16 mouse cellular contexts compared by ENCODE assay signal in the genomic region with DNA sequence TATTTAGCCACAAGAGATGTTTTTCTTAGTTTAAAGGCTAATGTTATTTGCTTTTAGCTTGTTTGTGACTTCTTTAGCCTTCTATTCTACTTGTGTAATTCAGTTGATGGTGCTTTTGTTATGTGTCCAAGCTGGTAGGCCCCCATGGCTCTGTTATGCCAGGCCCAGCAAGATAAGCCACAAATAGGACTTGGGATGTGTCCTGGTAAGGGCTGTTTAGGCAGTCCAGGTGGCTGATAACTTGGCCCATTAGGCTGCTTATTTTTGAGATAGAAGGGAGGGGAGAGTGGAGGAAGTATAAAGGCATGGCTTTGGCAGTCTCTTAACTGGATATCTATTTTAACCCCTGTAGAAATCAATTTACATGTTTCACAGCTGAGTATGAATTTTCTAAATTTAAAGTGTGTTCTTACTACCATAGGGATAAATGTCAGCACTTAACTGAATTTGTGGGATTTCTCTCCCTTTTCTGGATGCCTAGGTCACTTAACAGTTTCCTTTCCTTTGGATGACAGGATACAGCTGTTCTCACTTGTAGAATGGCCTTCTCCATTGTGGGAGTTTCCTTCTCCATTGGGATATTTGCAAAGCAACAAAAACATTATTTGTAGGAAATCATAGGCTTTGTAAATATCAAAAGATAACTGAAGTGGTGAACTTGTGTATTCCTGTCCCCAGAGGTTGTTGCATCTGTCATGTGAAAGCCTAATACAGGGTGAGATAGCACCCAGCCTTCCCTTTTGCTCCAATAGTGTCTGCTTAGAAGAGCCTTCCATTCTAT.
DNase-seq lines count a peak whose midpoint lies in the region; ATAC-seq and TF ChIP-seq lines count a peak whose summit lies in the region.
"Had no signal": no experiment of that assay in that cellular context is flagged by ENCODE, and none has a peak within 500 bp of the region (broad histone marks: within the 10 kb centered on the region; RNA-seq: fewer than 3 reads in every experiment).

No protein-coding gene starts in this region.

- peak overlapping the region; percentile 77 for H3K27ac ChIP-seq in heart, adult 2 months
- 0 out of 2 replicates have a peak overlapping the region, but pooled peaks have one; percentile 36 for H3K27ac ChIP-seq in liver, adult 2 months (replicated peaks; ENCODE audit: insufficient read depth, low read depth, low read length)
- H3K27ac ChIP-seq in liver, embryonic 12.5 days, result no peak overlapping the region
- peak overlapping the region; percentile 76 for H3K27ac ChIP-seq in heart, embryonic 12.5 days (ENCODE audit: poor library complexity, severe bottlenecking)
- peak overlapping the region; percentile 66; the same call in 1 of the 2 replicates for H3K27ac ChIP-seq in intestine, embryonic 16.5 days (ENCODE audit: low read length)
- H3K27ac ChIP-seq: layer of hippocampus, adult 2 months; macrophage had no signal

- intact Hi-C loops in heart, adult 2 months (cut with DNase I), result no loop called here

- DNase-seq in heart, adult 2 months, result peak in 1 of 2 experiments; percentile 59
- DNase-seq in heart, postnatal 4 days, result no peak
- DNase-seq in liver, adult 2 months (ENCODE audit: extremely low read depth, low read depth, low spot score), result no peak
- DNase-seq in thymus, adult 18-20 months, result no peak
- DNase-seq in right cerebral cortex, postnatal 10 days (ENCODE audit: low spot score in 2 of 2), result no peak
- DNase-seq: cerebellum, adult 9-11 months; forebrain, postnatal 0 days; gastrocnemius, postnatal 36 days; midbrain, embryonic 14.5 days had no signal

- no peak for TF ChIP-seq POLR2A in heart, adult 2 months (IDR thresholded peaks at IDR 0.05; ENCODE audit: insufficient read depth, low read depth, low read length)
- TF ChIP-seq POLR2A in liver, adult 2 months (IDR thresholded peaks at IDR 0.05; ENCODE audit: extremely low read depth, insufficient read depth, low read length), result no peak

- peaks cover 2% of the 10 kb centered on the region for H3K79me2 ChIP-seq in heart, adult 2 months (replicated peaks; ENCODE audit: control insufficient read depth, insufficient read depth, low read length)
- H3K79me2 ChIP-seq in liver, adult 2 months (ENCODE audit: control insufficient read depth, insufficient read depth, low read length), result peaks cover 24% of the 10 kb centered on the region; the same call in 1 of the 2 replicates

- H3K36me3 ChIP-seq in heart, adult 2 months (ENCODE audit: control insufficient read depth, insufficient read depth, low read length), result peaks cover 17% of the 10 kb centered on the region
- H3K36me3 ChIP-seq in liver, adult 2 months (ENCODE audit: control insufficient read depth, insufficient read depth, low read length), result no peaks in the 10 kb centered on the region
- H3K36me3 ChIP-seq in liver, embryonic 12.5 days, result no peaks in the 10 kb centered on the region
- no peaks in the 10 kb centered on the region for H3K36me3 ChIP-seq in heart, embryonic 12.5 days
- H3K36me3 ChIP-seq in intestine, embryonic 16.5 days (ENCODE audit: control insufficient read depth, insufficient read depth, low read length), result no peaks in the 10 kb centered on the region

- H3K27me3 ChIP-seq in heart, adult 2 months (ENCODE audit: control insufficient read depth, insufficient read depth, low read length), result no peaks in the 10 kb centered on the region
- H3K27me3 ChIP-seq in liver, adult 2 months (ENCODE audit: control insufficient read depth, insufficient read depth, low read length), result no peaks in the 10 kb centered on the region
- H3K27me3 ChIP-seq in liver, embryonic 12.5 days (replicated peaks), result no peaks in the 10 kb centered on the region
- H3K27me3 ChIP-seq in heart, embryonic 12.5 days (replicated peaks), result no peaks in the 10 kb centered on the region
- H3K27me3 ChIP-seq in intestine, embryonic 16.5 days (replicated peaks; ENCODE audit: control insufficient read depth, insufficient read depth, low read length), result no peaks in the 10 kb centered on the region

- H3K4me2 ChIP-seq in liver, embryonic 12.5 days, result no peak overlapping the region
- H3K4me2 ChIP-seq in heart, embryonic 12.5 days, result no peak overlapping the region
- H3K4me2 ChIP-seq in intestine, embryonic 16.5 days (ENCODE audit: low read depth, low read length), result no peak overlapping the region

- peaks cover 14% of the 10 kb centered on the region for H3K4me1 ChIP-seq in heart, adult 2 months (ENCODE audit: control insufficient read depth, insufficient read depth, low read length)
- peaks cover 24% of the 10 kb centered on the region for H3K4me1 ChIP-seq in liver, adult 2 months (ENCODE audit: control insufficient read depth, insufficient read depth, low read length)
- peaks cover 14% of the 10 kb centered on the region for H3K4me1 ChIP-seq in liver, embryonic 12.5 days
- H3K4me1 ChIP-seq in heart, embryonic 12.5 days (replicated peaks), result peaks cover 52% of the 10 kb centered on the region
- peaks cover 13% of the 10 kb centered on the region for H3K4me1 ChIP-seq in intestine, embryonic 16.5 days (ENCODE audit: control insufficient read depth, insufficient read depth, low read length)

- H3K9ac ChIP-seq in heart, adult 2 months (ENCODE audit: low read depth, low read length), result no peak overlapping the region
- no peak overlapping the region for H3K9ac ChIP-seq in liver, adult 2 months (ENCODE audit: low read depth, low read length)
- H3K9ac ChIP-seq in liver, embryonic 12.5 days, result no peak overlapping the region
- no peak overlapping the region for H3K9ac ChIP-seq in heart, embryonic 12.5 days
- H3K9ac ChIP-seq in intestine, embryonic 16.5 days (ENCODE audit: low read depth, low read length), result no peak overlapping the region
- H3K9ac ChIP-seq: forebrain, postnatal 0 days had no signal

- H3K4me3 ChIP-seq in heart, adult 2 months, result no peak overlapping the region
- H3K4me3 ChIP-seq in liver, adult 2 months (ENCODE audit: insufficient read depth, low read depth, low read length), result no peak overlapping the region
- H3K4me3 ChIP-seq in liver, embryonic 12.5 days, result no peak overlapping the region
- H3K4me3 ChIP-seq in heart, embryonic 12.5 days, result no peak overlapping the region
- no peak overlapping the region for H3K4me3 ChIP-seq in intestine, embryonic 16.5 days (ENCODE audit: low read length)
- H3K4me3 ChIP-seq: erythroblast, embryonic 14.5 days; layer of hippocampus, adult 2 months had no signal

- H3K9me3 ChIP-seq in liver, embryonic 12.5 days (replicated peaks), result no peaks in the 10 kb centered on the region
- H3K9me3 ChIP-seq in heart, embryonic 12.5 days (replicated peaks), result no peaks in the 10 kb centered on the region
- H3K9me3 ChIP-seq in intestine, embryonic 16.5 days (ENCODE audit: control insufficient read depth, low read length), result no peaks in the 10 kb centered on the region

- TF ChIP-seq EP300 in heart, adult 2 months (IDR thresholded peaks at IDR 0.05; ENCODE audit: insufficient read depth, low read depth, low read length), result peak; percentile 56; the same call in 1 of the 2 replicates

- no peak for TF ChIP-seq CTCF in heart, adult 2 months (IDR thresholded peaks at IDR 0.05)
- TF ChIP-seq CTCF in liver, adult 2 months (IDR thresholded peaks at IDR 0.05; ENCODE audit: low read depth, low read length), result no peak

- no peak for ATAC-seq in liver, embryonic 12.5 days
- ATAC-seq in heart, embryonic 12.5 days (ENCODE audit: insufficient number of reproducible peaks, low FRiP score), result no peak
- ATAC-seq in intestine, embryonic 16.5 days, result 0 out of 2 replicates have a peak, but pooled peaks have one; percentile 40
- ATAC-seq: forebrain, postnatal 0 days; hindbrain, embryonic 16.5 days had no signal
